Mouse (Mus musculus) lung, postnatal 0 days (tissue): ENCODE measurements around the gene Exoc3l2.

Experiments
- CTCF ChIP-seq: IDR thresholded peaks from 2 replicates; pipeline ENCODE4 v1.5.1; 2016; ENCODE audit warnings: antibody characterized with exemption, mild to moderate bottlenecking
- EP300 ChIP-seq: IDR thresholded peaks from 2 replicates; pipeline ENCODE4 v1.6.1; 2016; ENCODE audit warnings: antibody characterized with exemption, mild to moderate bottlenecking, control low read depth

DNA sequence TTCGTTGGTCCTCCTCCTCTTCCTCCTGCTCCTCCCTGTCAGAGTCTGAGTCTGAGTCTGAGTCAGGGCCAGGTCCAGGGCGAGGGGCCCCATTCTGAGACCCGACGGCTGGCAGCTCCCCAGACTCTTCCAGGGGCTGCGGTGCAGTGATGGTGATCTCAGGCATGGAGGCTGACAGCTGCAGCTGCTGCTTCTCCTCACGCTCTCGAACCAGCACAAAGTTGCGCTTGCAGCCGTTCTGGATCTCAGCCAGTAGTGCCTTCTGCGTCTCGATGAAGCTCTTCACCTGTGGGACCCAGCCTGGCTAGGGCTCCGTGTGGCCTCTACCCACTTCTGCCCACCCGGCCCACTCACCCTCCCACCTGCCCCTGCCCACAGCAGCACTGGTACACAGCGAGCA lies 69.1 kb downstream of the Exoc3l2 start:
- TF ChIP-seq CTCF, result no peak
- TF ChIP-seq EP300, result no peak
